Mouse (Mus musculus) spleen, adult 2 months (tissue): ENCODE measurements around the gene Cxxc4. TPM values are rescaled to one million over a fixed set of nuclear protein-coding genes. Genes with fewer than 3 reads are reported as not detected.
A peak's percentile ranks its signal among the peaks of the same experiment; 100 is the strongest.

Source experiments
- DNase-seq, 2 experiments: peaks; one replicate each; pipeline versions ENCODE4 v3.0.0 to v3.0.0-alpha.2; 2012 to 2021; ENCODE audit warnings: low spot score in 2 of 2, low read depth in 1 of 2
- H3K27ac ChIP-seq: fragments of 200-500 bp; 2 replicates; pipeline ENCODE4 v1.5.1; 2012; ENCODE audit warnings: low read length, inconsistent platforms; ENCODE audit not compliant: insufficient read depth
- H3K27me3 ChIP-seq: fragments of 200-500 bp; 2 replicates; pipeline ENCODE4 v1.6.1; 2012; ENCODE audit warnings: mild to moderate bottlenecking, moderate library complexity, low read length, inconsistent platforms; ENCODE audit not compliant: control insufficient read depth, insufficient read depth
- H3K36me3 ChIP-seq: fragments of 200-500 bp; 2 replicates; pipeline ENCODE4 v1.6.1; 2012; ENCODE audit warnings: mild to moderate bottlenecking, low read length, inconsistent platforms; ENCODE audit not compliant: control insufficient read depth, insufficient read depth
- H3K4me1 ChIP-seq: fragments of 200-500 bp; 2 replicates; pipeline ENCODE4 v1.6.1; 2011; ENCODE audit warnings: inconsistent platforms; ENCODE audit not compliant: control insufficient read depth, insufficient read depth, insufficient read length
- H3K4me3 ChIP-seq: fragments of 200-500 bp; 2 replicates; pipeline ENCODE4 v1.5.1; 2011; ENCODE audit warnings: mild to moderate bottlenecking, inconsistent platforms; ENCODE audit not compliant: insufficient read depth, insufficient read length; ENCODE audit errors: extremely low read depth
- CTCF ChIP-seq: fragments of 200-500 bp; IDR thresholded peaks from 2 replicates; pipeline ENCODE4 v1.5.1; 2011; ENCODE audit warnings: mild to moderate bottlenecking, inconsistent platforms; ENCODE audit not compliant: insufficient read depth, insufficient read length, insufficient replicate concordance; ENCODE audit errors: extremely low read depth
- POLR2A ChIP-seq: fragments of 200-500 bp; IDR thresholded peaks from 2 replicates; pipeline ENCODE4 v1.6.1; 2011; ENCODE audit warnings: low read depth, low read length, inconsistent platforms
- WGBS: fragments of 180-500 bp; shearing (Covaris S2); methylation state at CpG from one replicate; pipeline ENCODE4 v1.1.7; 2018; 5-methylcytosine and 5-hydroxymethylcytosine counted together
- polyA plus RNA-seq: library from polyadenylated mRNA; depleted of rRNA; stranded (reverse); fragments of >200 nt; gene quantifications from 2 replicates; pipeline ENCODE4 v1.2.3, GENCODE M21; 2012

Cxxc4 gene
- polyA plus RNA-seq, 1 experiment: 0.49 TPM

DNA sequence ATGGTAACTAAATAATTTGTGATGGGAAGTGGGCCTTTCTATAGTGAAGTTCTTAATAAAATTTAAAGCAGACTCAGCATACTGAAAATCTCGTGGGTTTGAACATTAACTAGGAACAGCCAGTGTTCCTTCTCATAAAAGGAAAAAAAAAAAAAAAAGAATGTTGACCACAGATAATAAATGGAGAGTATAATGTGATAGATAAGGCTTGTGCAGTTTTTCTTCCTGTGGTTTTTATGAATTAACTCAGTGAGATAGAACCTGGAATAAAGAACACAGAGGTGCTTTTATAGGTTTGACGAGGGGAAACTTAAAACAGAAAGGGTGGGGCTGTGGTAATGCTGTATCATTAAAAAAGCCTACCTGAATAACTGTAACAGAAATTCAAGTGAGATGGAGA lies 15.3 kb upstream of the Cxxc4 start:
- DNase-seq: no peak
- TF ChIP-seq CTCF (no peak), POLR2A (no peak)
- 47% methylated on average over 2 of the region's 2 CpGs for WGBS
- no peak overlapping the region for H3K4me3 ChIP-seq
- no peaks in the 10 kb centered on the region for H3K36me3 ChIP-seq
- no peak overlapping the region for H3K27ac ChIP-seq
- no peaks in the 10 kb centered on the region for H3K27me3 ChIP-seq
- no peaks in the 10 kb centered on the region for H3K4me1 ChIP-seq

- H3K27ac ChIP-seq: no peak overlapping the region
- H3K4me1 ChIP-seq: no peaks in the 10 kb centered on the region
- no peaks in the 10 kb centered on the region for H3K36me3 ChIP-seq
- no peak for DNase-seq
- no peak overlapping the region for H3K4me3 ChIP-seq
- TF ChIP-seq POLR2A: no peak
- no peak for TF ChIP-seq CTCF
- no peaks in the 10 kb centered on the region for H3K27me3 ChIP-seq
- WGBS: 51% methylated on average over 1 of the region's 1 CpGs
Measured at GRCm38 (mm10) chr3:134222593-134222992, 13.7 kb upstream of the Cxxc4 start.

DNA sequence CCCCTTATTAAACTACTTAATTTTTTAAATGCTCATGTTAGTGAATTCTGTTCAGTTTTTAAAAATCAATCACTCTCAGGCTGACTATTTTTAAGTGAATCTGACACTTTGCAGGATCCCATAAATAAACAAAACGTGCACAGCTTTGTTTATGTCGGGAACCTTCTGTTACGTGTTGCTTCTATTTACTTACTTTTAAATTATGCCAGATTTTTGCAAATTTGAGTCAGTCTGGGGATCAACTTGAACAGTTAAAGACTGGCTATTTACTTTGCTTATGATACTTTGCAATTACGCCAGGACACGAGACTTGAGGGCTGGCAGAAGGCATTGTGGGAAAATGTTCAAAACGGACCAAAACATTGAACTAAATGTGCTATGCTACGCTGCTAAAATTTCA lies 12.3 kb upstream of the Cxxc4 start:
- DNase-seq: no peak
- no peaks in the 10 kb centered on the region for H3K4me1 ChIP-seq
- WGBS: 91% methylated on average over 7 of the region's 7 CpGs

GRCm38 (mm10) chr3:134225928-134226327 lies 10.4 kb upstream of the Cxxc4 start:
- Histone ChIP-seq H3K36me3 (no peaks in the 10 kb centered on the region), H3K4me1 (no peaks in the 10 kb centered on the region), H3K27me3 (no peaks in the 10 kb centered on the region), H3K27ac (no peak overlapping the region), H3K4me3 (no peak overlapping the region)
- TF ChIP-seq CTCF: no peak
- TF ChIP-seq POLR2A: no peak
- DNase-seq: no peak
- 41% methylated on average over 3 of the region's 3 CpGs for WGBS

More for the DNA sequence above, 12.3 kb upstream of the Cxxc4 start:
- no peak overlapping the region for H3K4me3 ChIP-seq
- H3K36me3 ChIP-seq: no peaks in the 10 kb centered on the region
- no peak overlapping the region for H3K27ac ChIP-seq
- no peaks in the 10 kb centered on the region for H3K27me3 ChIP-seq
- TF ChIP-seq POLR2A (no peak), CTCF (no peak)

- WGBS: 54% methylated on average over 2 of the region's 2 CpGs
- Histone ChIP-seq H3K27me3 (peaks cover 8% of the 10 kb centered on the region), H3K27ac (no peak overlapping the region), H3K4me1 (no peaks in the 10 kb centered on the region; the same call in 1 of the 2 replicates), H3K4me3 (no peak overlapping the region), H3K36me3 (no peaks in the 10 kb centered on the region)
- no peak for DNase-seq
- TF ChIP-seq POLR2A (no peak), CTCF (no peak)
Measured at GRCm38 (mm10) chr3:134232753-134233152, 3.5 kb upstream of the Cxxc4 start.

GRCm38 (mm10) chr3:134235491-134236413 lies 532 bp upstream of the Cxxc4 start:
- H3K27me3 ChIP-seq: peaks cover 20% of the 10 kb centered on the region
- WGBS: 2% methylated on average over 44 of the region's 55 CpGs

More at GRCm38 (mm10) chr3:134235491-134236413, 532 bp upstream of the Cxxc4 start:
- no peak for DNase-seq
- no peak for TF ChIP-seq CTCF
- no peak for TF ChIP-seq POLR2A
- no peaks in the 10 kb centered on the region; the same call in 1 of the 2 replicates for H3K4me1 ChIP-seq
- H3K27ac ChIP-seq: no peak overlapping the region
- H3K36me3 ChIP-seq: no peaks in the 10 kb centered on the region
- peak overlapping the region; percentile 14 for H3K4me3 ChIP-seq
